Mouse (Mus musculus) hindbrain, embryonic 12.5 days (tissue): Measurements from ENCODE around the gene Daxx. TPM values are rescaled to one million over a fixed set of nuclear protein-coding genes. Genes with fewer than 3 reads are reported as not detected.
"Not testable (repeated sequence)": the region's sequence is repeated elsewhere in the genome, so short reads cannot be mapped to it uniquely, and the experiment has no call there.

Source experiments
- ATAC-seq: fragments of 200-750 bp; cut with Nextera tagmentation; 2 replicates; pipeline ENCODE4 v1.8.0; 2017; ENCODE audit warnings: moderate TSS enrichment; ENCODE audit not compliant: low FRiP score
- H3K27ac ChIP-seq: fragments of 300-500 bp; sonication (generic); 2 replicates; pipeline ENCODE4 v1.5.1; 2016; ENCODE audit warnings: mild to moderate bottlenecking
- H3K27me3 ChIP-seq: fragments of 300-500 bp; sonication (generic); 2 replicates; pipeline ENCODE4 v1.6.1; 2016; ENCODE audit warnings: mild to moderate bottlenecking
- H3K36me3 ChIP-seq: fragments of 300-500 bp; sonication (generic); 2 replicates; pipeline ENCODE4 v1.6.1; 2016; ENCODE audit warnings: mild to moderate bottlenecking
- H3K4me1 ChIP-seq: fragments of 300-500 bp; sonication (generic); 2 replicates; pipeline ENCODE4 v1.6.1; 2016
- H3K4me2 ChIP-seq: fragments of 300-500 bp; sonication (generic); replicated peaks from 2 replicates; pipeline ENCODE4 v1.6.1; 2016; ENCODE audit warnings: mild to moderate bottlenecking
- H3K4me3 ChIP-seq: fragments of 300-500 bp; sonication (generic); 2 replicates; pipeline ENCODE4 v1.5.1; 2016; ENCODE audit warnings: mild to moderate bottlenecking
- H3K9ac ChIP-seq: fragments of 300-500 bp; sonication (generic); 2 replicates; pipeline ENCODE4 v1.6.1; 2016; ENCODE audit warnings: mild to moderate bottlenecking, moderate library complexity
- H3K9me3 ChIP-seq: fragments of 300-500 bp; sonication (generic); replicated peaks from 2 replicates; pipeline ENCODE4 v1.6.1; 2016; ENCODE audit warnings: mild to moderate bottlenecking
- WGBS: fragments of 180-500 bp; shearing (Covaris S2); methylation state at CpG from one replicate; pipeline ENCODE4 v1.1.7; 2016; 5-methylcytosine and 5-hydroxymethylcytosine counted together
- polyA plus RNA-seq: library from polyadenylated mRNA; unstranded; fragments of >200 nt; fragmentation: Nextera tagmentation; extraction: Ambion mirVana; gene quantifications from 2 replicates; pipeline ENCODE4 v1.2.1, GENCODE M21; 2016

Daxx gene
- polyA plus RNA-seq, 1 experiment from 2014 or later, result 55.5 TPM

- ATAC-seq, result no peak
- H3K4me2 ChIP-seq, result peak overlapping the region; percentile 97
- 54% methylated on average over 19 of the region's 19 CpGs for whole genome bisulfite sequencing
- H3K9me3 ChIP-seq, result no peaks in the 10 kb centered on the region
- H3K27ac ChIP-seq, result no peak overlapping the region
- peaks cover 53% of the 10 kb centered on the region for H3K36me3 ChIP-seq
- no peaks in the 10 kb centered on the region for H3K27me3 ChIP-seq
- peak overlapping the region; percentile 90 for H3K9ac ChIP-seq
- peaks cover 23% of the 10 kb centered on the region for H3K4me1 ChIP-seq
- H3K4me3 ChIP-seq, result peak overlapping the region; percentile 84
Observed at GRCm38 (mm10) chr17:33941381-33941780, 32.2 kb downstream of the Daxx start.

GRCm38 (mm10) chr17:33943454-33943853, 34.2 kb downstream of the Daxx start:
- Histone ChIP-seq H3K36me3 (peaks cover 47% of the 10 kb centered on the region), H3K27ac (no peak overlapping the region), H3K4me3 (no peak overlapping the region), H3K9me3 (no peaks in the 10 kb centered on the region), H3K4me2 (no peak overlapping the region), H3K4me1 (peaks cover 23% of the 10 kb centered on the region), H3K9ac (no peak overlapping the region), H3K27me3 (no peaks in the 10 kb centered on the region)
- 96% methylated on average over 15 of the region's 15 CpGs for WGBS
- no peak for ATAC-seq

DNA sequence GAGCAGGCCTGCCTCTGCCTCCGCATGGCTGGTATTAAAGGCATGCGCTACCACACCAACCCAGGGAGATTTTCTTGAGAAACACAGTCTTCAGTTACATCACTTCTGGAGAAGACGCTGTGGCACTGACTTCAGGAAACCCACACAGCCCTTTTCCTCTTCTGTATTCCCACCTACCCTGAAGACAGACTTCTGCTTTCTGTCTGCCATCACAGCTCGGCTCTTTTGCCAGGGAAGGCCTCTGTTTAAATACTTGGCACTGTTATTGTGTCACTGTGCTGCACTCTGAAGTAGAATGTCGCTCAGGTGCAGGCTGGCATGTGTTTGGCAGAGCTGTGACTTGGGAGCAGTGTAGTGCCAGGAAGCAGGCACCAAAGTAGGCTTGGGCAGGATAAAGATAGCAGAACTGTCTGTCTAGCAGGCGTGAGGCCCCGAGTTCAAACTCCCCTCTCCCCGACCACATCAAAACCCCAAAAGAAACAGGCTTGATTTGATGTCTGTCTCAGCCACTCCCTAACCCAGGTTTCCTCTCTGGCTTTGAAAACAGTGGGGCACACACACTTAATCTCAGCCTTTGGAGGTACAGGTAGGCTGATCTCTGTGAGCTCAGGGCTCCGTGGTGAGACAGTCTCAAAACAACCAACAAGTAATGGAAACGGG, 38.3 kb downstream of the Daxx start:
- Histone ChIP-seq H3K27me3 (no peaks in the 10 kb centered on the region), H3K27ac (no peak overlapping the region), H3K4me3 (no peak overlapping the region), H3K9me3 (no peaks in the 10 kb centered on the region), H3K4me2 (no peak overlapping the region), H3K36me3 (peaks cover 69% of the 10 kb centered on the region), H3K9ac (no peak overlapping the region), H3K4me1 (peaks cover 33% of the 10 kb centered on the region)
- 93% methylated on average over 10 of the region's 10 CpGs for WGBS
- ATAC-seq, result no peak

DNA sequence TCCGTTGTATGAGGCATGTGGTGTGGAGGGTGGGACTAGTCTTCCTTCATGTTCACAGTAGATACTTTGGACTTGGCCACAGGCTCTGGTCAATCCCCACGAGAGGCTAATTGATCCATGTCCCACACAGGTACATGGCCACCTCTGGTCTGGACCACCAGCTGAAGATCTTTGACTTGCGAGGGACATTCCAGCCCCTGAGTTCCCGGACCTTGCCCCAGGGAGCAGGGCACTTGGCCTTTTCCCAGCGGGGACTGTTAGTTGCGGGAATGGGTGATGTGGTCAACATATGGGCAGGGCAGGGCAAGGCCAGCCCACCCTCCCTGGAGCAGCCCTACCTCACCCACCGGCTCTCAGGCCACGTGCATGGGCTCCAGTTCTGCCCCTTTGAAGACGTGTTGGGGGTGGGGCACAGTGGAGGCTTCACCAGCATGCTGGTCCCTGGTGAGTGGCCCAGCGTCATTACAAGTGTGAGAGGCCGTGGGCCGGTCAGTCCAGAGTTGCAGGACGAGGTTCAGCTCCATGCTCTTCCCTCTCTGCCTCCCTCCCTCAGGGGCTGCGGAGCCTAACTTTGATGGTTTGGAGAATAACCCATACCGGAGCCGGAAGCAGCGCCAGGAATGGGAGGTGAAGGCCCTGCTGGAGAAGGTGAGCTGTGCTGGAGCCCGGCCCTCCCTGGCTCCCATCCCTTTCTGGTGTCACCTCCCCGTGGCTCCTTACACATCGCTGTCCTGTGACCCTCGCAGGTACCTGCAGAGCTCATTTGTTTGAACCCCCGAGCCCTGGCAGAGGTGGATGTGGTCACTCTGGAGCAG, 39.1 kb downstream of the Daxx start:
- no peak for ATAC-seq
- no peak overlapping the region for H3K27ac ChIP-seq
- H3K36me3 ChIP-seq, result peaks cover 70% of the 10 kb centered on the region
- WGBS, result 87% methylated on average over 22 of the region's 22 CpGs
- no peak overlapping the region for H3K4me3 ChIP-seq
- no peak overlapping the region for H3K4me2 ChIP-seq
- no peaks in the 10 kb centered on the region for H3K27me3 ChIP-seq
- no peak overlapping the region for H3K9ac ChIP-seq
- peaks cover 40% of the 10 kb centered on the region for H3K4me1 ChIP-seq
- H3K9me3 ChIP-seq, result no peaks in the 10 kb centered on the region

GRCm38 (mm10) chr17:33948905-33949537, 39.8 kb downstream of the Daxx start:
- no peaks in the 10 kb centered on the region for H3K27me3 ChIP-seq
- peaks cover 70% of the 10 kb centered on the region for H3K36me3 ChIP-seq
- 90% methylated on average over 19 of the region's 19 CpGs for WGBS
- H3K9ac ChIP-seq, result no peak overlapping the region
- no peak overlapping the region for H3K4me2 ChIP-seq
- no peak overlapping the region for H3K4me3 ChIP-seq
- no peak overlapping the region for H3K27ac ChIP-seq
- no peaks in the 10 kb centered on the region for H3K9me3 ChIP-seq
- ATAC-seq, result no peak
- peaks cover 46% of the 10 kb centered on the region for H3K4me1 ChIP-seq

- Histone ChIP-seq H3K36me3 (peaks cover 63% of the 10 kb centered on the region), H3K9me3 (no peaks in the 10 kb centered on the region), H3K4me1 (peaks cover 55% of the 10 kb centered on the region), H3K27me3 (no peaks in the 10 kb centered on the region), H3K4me3 (peak overlapping the region; percentile 44), H3K27ac (peak overlapping the region; percentile 91), H3K9ac (peak overlapping the region; percentile 74), H3K4me2 (peak overlapping the region; percentile 87)
- 77% methylated on average over 10 of the region's 10 CpGs for WGBS
- no peak; the same call in 1 of the 2 replicates for ATAC-seq
Observed at GRCm38 (mm10) chr17:33950131-33950625, 41.0 kb downstream of the Daxx start.

DNA sequence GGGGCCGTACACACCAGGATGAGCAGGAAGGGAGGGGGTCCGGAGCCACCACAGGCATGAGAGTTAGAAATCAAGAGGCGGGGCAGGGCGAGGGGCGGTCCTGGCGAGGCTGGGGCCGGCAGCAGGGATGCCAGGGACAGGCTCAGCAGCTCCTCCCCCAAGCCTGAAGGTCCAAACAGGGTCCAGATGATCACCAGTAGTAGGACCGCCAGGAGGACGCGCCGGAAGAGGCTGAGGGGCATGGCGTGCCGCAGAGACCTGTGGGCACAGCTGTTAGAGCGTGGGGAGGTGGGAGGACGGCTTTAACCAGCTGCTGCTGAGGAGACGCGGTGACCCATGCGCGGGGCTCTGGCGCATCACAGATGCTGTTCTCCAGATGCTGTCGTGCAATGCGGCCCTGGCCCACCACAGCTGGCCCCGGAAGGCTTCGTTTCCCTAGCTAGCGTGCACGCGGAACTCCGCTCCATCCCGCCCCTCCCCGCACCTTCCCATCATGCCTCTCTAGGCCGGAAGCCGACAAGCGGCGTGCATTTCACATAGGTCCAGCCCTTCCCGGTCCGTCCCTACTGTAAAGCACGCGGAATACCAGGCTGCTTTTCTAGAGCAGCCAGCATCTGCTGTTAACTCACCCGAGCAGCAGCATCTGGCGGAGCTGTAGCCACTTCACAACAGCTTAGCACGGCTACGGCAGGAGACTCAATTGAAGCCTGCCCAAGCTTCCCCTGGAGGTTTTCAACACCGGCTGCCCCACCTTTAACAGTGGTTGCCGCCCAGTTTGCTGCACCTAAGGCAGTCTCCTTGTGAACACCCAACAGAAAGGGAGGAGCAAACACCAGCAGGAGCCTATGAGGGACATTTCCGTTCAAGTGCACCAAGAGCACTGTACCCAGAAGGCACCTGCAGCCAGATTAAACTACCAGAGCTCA, 42.1 kb downstream of the Daxx start, which contains the start of gene B3galt4:
B3galt4 (minus strand) TSS at position 468 of the 926 bp plus-strand sequence.
- Histone ChIP-seq H3K9me3 (no peaks in the 10 kb centered on the region), H3K4me3 (peak within 1 kb of the TSS; percentile 44), H3K36me3 (peaks cover 53% of the 10 kb centered on the region), H3K9ac (peak within 1 kb of the TSS; percentile 74), H3K4me2 (peak within 1 kb of the TSS; percentile 87), H3K4me1 (peaks cover 56% of the 10 kb centered on the region), H3K27me3 (no peaks in the 10 kb centered on the region), H3K27ac (peak within 1 kb of the TSS; percentile 91)
- peak; percentile 72 for ATAC-seq
- WGBS, result under 1% methylated on average over 45 of the region's 45 CpGs

DNA sequence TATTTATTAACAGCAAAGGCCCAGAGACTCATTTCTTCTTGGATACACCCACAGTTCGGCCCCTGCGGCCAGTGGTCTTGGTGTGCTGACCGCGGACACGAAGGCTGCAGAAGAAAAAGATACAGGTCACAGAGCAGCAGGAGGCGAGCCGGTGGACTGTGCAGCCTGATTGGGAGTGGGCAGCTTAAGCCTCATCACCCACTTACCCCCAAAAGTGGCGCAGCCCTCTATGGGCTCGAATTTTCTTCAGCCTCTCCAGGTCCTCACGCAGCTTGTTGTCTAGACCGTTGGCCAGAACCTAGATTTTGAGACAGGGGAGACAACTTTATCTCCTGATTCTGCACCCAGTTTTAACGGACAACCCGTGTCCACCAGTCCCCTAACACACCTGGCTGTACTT, 42.8 kb downstream of the Daxx start:
- Histone ChIP-seq H3K9ac (peak overlapping the region; percentile 74; the same call in 1 of the 2 replicates), H3K27ac (peak overlapping the region; percentile 91; the same call in 1 of the 2 replicates), H3K4me1 (peaks cover 62% of the 10 kb centered on the region), H3K36me3 (peaks cover 48% of the 10 kb centered on the region), H3K4me2 (peak overlapping the region; percentile 87), H3K4me3 (peak overlapping the region; percentile 44)
- not testable (repeated sequence) for ATAC-seq, H3K9me3 ChIP-seq, H3K27me3 ChIP-seq
- WGBS, result 76% methylated on average over 13 of the region's 13 CpGs

- no peaks in the 10 kb centered on the region for H3K27me3 ChIP-seq
- H3K4me1 ChIP-seq, result peaks cover 65% of the 10 kb centered on the region
- peak overlapping the region; percentile 19; the same call in 1 of the 2 replicates for H3K9ac ChIP-seq
- ATAC-seq, result no peak
- peak overlapping the region; percentile 35; the same call in 1 of the 2 replicates for H3K27ac ChIP-seq
- H3K9me3 ChIP-seq, result no peaks in the 10 kb centered on the region
- WGBS, result 84% methylated on average over 4 of the region's 4 CpGs
- H3K36me3 ChIP-seq, result peaks cover 49% of the 10 kb centered on the region
- no peak overlapping the region for H3K4me3 ChIP-seq
- peak overlapping the region; percentile 73; the same call in 1 of the 2 replicates for H3K4me2 ChIP-seq
Observed at GRCm38 (mm10) chr17:33952879-33953278, 43.7 kb downstream of the Daxx start.

GRCm38 (mm10) chr17:33953310-33953709, 44.1 kb downstream of the Daxx start:
- 82% methylated on average over 3 of the region's 3 CpGs for WGBS
- H3K9ac ChIP-seq, result 0 out of 2 replicates have a peak overlapping the region, but pooled peaks have one; percentile 19
- H3K36me3 ChIP-seq, result peaks cover 47% of the 10 kb centered on the region
- no peak overlapping the region for H3K27ac ChIP-seq
- no peak overlapping the region for H3K4me3 ChIP-seq
- ATAC-seq, result no peak
- peak overlapping the region; percentile 73 for H3K4me2 ChIP-seq
- H3K4me1 ChIP-seq, result peaks cover 65% of the 10 kb centered on the region
- no peaks in the 10 kb centered on the region for H3K9me3 ChIP-seq
- no peaks in the 10 kb centered on the region for H3K27me3 ChIP-seq

GRCm38 (mm10) chr17:33953961-33954565, 44.8 kb downstream of the Daxx start:
- Histone ChIP-seq H3K4me1 (peaks cover 65% of the 10 kb centered on the region), H3K9ac (peak overlapping the region; percentile 98), H3K36me3 (peaks cover 46% of the 10 kb centered on the region), H3K27ac (0 out of 2 replicates have a peak overlapping the region, but pooled peaks have one; percentile 88), H3K4me2 (peak overlapping the region; percentile 73), H3K9me3 (no peaks in the 10 kb centered on the region), H3K27me3 (no peaks in the 10 kb centered on the region), H3K4me3 (peak overlapping the region; percentile 94)
- 36% methylated on average over 5 of the region's 5 CpGs for WGBS
- ATAC-seq, result no peak
